Mouse (Mus musculus) thymus, postnatal 0 days (tissue): ENCODE measurements around the gene Pabpn1l. TPM values are rescaled to one million over a fixed set of nuclear protein-coding genes. Genes with fewer than 3 reads are reported as not detected.

Source experiments
- DNase-seq: peaks from one replicate; pipeline ENCODE4 v3.0.0-alpha.2; 2015; ENCODE audit warnings: low spot score
- polyA plus RNA-seq: library from polyadenylated mRNA; unstranded; fragments of >200 nt; fragmentation: Nextera tagmentation; extraction: Ambion mirVana; gene quantifications from 2 replicates; pipeline ENCODE4 v1.2.1, GENCODE M21; 2015

Gene Pabpn1l
- polyA plus RNA-seq, result 0.36 and 0.43 TPM in 2 replicates

DNA sequence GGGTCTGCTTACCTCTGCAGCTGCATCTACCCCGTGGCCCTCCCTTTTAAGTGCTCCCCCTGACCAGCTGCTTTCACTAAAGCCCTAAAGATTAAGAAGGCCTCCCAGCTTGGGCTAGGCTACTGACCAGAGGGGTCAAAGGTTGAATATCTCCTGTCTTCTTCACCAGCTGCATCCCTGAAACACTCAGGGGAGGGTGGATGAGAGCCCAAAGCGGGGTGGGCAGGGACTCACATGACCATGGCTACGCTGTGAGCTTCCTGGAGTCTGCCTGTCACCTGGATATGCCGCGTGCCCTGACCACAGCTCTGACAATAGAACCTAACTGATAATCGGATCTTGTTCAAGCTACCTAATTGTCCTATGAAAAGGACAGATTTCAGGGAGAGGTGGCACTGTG, at the start of gene Pabpn1l:
TSS of gene Pabpn1l (minus strand) at position 13 of the 400 bp plus-strand sequence.
- DNase-seq, result no peak

DNA sequence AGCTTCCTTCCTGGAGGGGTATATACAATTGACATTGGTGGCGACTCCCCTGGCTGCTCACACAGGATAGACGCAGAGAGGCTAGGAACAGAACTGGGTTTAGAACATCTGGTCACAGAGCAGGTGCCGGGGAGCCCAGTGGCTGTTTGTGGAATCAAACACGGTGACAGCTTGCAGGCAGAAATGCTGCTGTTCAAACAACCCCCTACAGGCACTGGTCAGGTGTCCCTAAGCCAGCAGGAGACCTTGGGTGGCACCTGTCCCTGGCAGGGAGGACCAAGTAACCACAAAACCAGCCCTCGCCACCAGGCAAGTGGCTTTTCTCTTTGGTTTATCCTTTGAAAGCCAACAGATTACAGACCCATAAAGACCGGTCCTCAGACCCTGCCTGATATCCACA, 49.4 kb upstream of the Pabpn1l start:
- DNase-seq, result no peak

DNA sequence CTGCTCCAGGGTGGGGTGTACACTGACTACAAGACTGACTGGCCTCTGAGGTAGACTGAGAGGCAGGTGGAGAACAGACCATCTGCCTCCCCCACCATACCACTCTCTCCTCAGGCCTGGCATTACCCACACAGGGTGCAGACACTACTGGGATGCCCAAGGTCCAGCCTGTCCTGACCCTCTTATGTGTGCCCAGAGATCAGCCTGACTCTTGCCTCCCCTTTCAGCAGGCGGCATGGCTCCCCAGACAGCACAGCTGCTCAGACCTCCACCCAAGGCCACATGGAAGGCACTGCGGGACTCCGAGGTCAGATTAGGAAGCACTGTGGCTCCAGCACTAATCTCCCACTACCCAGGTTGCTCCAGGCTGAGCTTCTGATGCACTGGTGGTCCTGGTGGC, 48.2 kb upstream of the Pabpn1l start:
- no peak for DNase-seq

DNA sequence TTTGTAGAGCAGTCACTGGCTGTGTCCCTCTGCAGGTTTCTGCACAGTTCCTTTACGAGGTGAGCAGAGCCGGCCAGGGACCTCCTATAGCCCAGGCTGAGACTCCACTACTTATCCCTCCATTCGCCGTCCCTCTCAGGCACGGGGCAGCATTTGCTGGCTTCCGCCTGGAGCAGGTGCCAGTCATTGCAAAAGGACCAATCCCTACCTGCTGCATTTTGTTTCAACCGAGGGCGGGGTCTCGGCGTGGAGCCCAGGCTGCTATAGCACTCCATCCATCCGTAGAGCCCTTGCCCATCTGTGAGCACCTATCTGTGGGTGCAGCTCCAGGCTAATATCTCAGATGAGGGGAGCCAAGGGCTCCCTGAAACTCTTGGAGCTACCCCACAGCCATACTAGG, 47.5 kb upstream of the Pabpn1l start:
- DNase-seq, result no peak

DNA sequence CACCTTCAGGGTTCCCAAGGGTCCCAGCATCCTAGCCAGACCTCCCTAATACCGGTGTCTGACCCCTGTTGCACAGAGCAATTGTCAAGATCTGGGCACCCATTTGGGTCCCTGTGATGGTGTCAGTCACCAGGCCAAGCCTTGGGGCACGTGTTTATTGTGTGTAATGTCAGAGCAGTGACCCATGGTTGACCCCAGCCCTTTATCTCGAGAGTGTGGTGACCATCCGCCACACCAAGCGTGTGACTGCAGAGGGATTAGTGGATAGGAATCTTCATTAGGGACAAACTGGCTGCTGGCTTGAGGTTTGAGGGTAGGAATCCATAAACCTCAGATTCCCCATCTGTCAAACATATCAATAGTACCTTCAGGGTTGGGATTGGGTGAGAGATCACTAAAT, 46.8 kb upstream of the Pabpn1l start:
- no peak for DNase-seq

DNA sequence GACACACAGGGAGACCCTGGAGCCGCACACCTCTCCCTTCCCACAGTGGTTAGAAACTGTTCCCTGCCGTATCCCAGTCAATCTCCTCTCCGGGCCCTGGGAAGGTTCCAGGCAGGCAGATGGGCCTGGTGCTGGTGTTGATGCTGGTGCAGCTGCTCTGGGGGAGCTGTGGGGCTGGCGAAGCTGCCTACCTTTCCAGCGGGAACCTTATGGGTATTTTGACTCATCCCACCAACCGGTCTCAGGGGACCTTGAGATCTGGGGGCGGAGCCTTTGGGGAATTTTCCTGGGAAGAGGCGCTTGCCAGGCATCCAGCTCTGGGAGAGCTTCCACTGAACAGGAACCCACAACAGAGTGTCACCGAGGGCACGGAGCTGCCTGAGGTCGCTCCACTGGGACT, 45.3 kb upstream of the Pabpn1l start:
- DNase-seq, result no peak

DNA sequence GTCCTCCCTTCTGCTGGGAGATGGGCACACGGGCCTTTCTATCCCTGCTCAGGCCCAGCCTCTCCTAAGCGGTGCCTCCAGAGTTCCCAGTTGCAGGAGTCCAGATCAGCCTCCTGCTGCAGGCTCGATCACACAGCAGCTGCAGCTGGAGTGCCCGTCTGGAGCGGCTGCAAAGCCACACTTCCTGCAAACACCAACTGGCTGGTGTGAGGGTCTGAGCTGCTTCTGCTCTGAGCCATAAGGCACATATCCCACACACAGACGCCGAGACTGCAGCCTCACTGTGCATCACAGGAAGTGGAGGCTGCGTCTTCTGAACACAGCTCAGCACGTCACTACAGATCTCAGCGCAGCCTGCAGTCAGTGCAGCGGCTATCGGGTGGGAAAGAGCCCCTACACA, 44.3 kb upstream of the Pabpn1l start:
- peak; percentile 80 for DNase-seq

DNA sequence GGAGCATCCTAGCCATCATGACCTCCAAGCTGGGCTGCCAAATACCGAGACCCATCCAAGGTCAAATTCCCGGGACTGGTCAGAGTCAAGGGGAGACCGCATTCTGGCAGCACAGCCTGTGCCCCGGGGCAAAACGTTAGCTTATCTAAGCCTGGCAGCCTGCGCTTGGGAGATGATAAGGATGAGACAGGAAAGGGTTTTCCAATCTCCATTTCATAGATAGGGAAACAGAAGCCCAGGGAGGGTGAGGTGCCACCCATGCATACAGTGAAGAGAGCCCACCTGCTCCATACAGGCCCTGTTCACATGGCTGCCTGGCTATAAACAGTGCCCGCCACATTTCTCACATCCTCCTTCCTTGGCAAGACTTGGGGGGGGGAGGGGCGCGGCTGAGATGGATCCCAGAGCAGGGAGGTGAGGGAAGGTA, 43.8 kb upstream of the Pabpn1l start:
- peak; percentile 36 for DNase-seq

DNA sequence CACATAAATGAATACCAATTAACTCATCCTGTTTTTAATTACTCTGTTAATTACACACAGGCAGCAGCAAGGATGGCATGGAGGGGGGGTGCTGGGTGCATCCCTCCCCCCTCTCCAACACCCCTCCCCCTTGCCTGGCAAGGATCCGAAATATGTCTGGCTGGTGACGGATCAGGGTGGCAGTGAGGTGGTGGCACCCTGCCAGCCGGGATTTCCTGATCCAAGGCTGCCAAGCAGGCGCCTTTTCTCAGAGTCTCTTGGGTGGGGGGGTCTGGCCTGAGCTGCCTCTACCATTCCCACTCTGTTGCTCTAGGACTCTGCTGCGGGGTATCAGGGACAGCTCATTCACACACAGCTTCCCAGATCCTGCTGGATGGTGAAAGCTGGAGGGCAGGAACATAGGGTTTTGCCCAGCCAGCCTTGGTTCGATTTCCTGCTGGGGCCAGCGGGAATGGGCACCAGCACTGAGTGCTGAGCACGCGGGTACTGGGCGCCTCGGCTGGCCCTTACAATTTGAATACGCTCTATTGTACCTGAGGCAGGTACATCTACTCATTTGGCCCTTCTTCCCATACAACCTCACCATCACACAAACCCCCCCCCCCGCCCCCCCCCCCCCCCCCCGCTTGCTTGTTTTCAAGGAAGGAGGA, 43.3 kb upstream of the Pabpn1l start:
- no peak for DNase-seq

DNA sequence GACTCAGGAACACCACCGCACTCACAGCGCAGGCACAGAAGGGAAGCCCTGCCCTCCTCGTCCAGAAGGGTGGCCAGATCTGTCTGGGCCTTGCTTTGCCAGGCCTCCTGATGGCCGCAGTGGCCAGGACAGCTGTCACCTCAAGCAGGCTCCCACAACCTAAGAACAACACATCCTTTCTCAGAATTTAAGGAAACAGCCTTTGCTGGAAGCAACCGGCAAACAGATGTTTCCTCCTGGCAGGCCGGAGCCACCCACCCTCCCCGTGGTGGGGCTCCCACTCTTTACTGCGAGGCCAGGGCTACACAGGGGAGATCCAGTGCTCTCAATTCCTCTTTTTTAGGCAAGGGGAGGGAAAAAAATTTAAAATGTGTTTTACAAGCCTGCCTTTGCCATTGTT, 42.7 kb upstream of the Pabpn1l start:
- no peak for DNase-seq

DNA sequence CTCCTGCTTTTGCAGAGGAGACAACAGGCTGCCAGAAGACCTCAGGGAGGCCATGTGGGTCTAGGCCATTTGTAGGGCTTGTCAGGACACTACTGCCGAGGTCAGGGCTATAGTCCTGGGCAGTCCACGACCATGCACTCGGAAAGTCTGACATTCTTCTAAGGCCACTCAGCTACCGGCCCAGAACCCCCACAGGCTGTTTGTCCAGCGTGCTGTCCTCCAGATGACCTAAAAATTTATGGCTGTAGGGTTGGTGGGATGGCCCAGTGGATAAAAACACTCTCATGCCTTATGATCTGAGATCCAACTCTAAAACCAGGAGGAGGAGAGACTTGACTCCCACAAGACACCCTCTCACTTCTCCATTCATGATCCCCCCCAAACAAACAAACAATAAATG, 41.1 kb upstream of the Pabpn1l start:
- DNase-seq, result no peak

DNA sequence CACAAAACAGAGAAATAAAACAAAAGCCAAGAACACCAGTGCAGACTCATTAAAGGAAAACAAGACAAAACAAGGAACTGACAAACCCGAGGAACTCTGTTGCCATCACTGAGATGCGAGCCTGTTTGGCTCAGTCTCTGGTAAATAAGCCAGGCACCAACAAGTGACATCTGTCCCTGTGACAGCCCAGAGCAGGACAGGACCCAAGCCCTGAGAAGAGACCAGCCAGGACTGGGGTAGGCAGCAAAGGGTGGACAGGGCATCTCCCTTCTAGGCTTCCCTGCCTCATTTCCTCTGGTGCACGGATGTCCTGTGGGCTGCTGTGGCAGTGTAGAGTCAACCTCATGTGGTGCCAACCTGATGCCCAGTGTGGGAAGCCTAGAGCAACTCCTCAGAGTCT, 40.6 kb upstream of the Pabpn1l start:
- no peak for DNase-seq

DNA sequence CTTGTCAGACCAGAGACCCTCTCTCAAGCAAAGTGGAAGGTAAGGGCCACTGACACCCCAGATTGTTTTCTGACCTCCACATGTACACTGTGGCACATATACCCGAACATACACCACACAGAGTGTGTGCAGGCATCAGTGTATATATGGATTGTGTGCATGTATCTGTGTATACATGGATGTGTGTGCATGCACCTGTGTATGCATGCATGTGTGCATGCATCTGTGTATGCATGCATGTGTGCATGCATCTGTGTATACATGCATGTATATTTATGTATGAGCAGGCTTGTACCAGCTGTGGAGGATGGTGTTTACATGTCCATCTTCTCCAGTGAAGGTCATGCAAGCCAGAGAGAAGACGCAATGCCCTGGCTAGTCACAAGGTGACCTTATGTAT, 39.4 kb upstream of the Pabpn1l start:
- no peak for DNase-seq

DNA sequence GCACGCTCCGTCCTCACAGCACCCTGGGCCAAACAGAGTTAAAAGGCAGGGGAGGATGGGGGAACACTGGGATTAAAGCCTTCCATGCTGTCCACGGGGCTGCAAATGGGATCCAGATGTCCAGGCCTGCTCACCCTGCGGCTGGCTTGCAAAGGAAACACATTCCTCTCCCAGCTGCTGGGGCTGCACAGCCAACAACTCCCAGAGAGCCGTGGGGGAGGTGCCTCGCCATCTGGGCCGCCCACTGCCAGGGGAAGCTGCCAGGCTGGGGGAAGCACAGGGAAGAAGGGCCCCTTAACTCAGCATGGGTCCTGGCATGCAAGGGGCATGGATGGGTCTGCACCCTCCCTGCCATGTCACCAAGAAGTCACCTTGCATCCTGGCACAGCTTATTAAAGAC, 38.6 kb upstream of the Pabpn1l start:
- DNase-seq, result no peak

DNA sequence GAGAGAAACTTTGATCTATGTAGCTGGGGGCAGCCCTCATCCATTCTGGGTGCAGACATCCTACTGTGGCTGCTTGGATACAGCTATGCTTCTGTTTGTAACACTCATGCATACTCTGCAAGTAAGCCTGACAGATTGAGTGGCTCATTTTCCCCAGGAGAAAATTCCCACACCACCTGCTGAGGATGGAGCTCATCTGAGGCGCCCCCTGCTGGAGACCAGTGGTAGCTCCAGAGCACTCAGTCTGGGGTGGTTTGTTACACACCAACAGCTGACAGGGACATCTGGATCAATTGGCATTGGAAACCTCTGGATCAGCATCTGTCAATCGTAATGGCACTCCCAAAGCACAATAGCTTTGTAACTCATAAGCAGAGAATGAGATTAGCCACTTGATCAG, 37.5 kb upstream of the Pabpn1l start:
- no peak for DNase-seq

DNA sequence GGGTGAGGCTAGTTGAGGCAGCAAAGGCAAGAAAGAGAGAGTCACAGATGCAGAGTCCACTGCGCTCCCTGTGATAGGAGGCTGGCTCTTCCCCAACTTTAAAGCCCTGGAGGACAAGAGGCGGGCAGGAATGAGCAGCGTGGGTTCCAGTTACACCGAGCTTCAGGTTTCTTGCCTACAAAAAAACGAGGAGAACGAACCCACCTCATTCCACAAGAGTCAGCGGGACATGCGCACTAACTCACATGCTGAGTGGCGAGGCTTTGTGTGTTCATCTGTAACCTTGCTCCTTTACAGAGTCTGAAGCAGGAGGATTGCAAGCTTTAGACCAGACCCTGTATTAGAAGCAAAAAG, 36.2 kb upstream of the Pabpn1l start:
- no peak for DNase-seq

DNA sequence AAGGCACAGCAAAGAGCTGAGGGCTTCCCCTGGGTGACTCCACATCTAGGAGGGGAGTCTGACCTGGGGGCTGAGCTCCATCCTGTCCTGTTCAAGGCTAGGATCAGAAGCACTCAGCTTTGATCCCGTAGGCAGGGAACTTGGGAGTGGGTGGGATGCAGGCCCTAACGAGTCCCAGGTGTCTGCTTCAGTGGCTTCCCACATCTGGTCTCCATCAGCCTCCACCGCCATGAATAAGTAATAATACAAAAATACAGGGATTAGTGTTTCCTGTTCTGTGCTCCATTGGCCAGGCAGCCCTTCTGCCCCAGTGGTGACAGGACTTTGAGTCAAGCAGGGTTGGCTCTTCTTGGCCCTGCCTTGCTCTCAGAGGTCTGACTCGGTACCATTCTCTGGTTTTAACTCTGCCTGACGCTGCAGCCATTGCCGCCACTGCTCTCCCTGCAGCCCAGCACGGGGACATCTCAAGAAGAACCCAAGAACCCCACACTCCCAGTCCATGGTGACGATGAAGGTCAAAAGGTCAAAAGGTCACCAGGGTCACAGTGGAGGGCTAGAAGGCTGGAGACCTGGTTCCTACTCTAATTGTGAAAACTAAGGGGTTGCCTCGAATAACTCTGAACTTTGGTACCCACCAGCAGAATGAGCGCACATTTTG, 35.7 kb upstream of the Pabpn1l start:
- DNase-seq, result no peak

DNA sequence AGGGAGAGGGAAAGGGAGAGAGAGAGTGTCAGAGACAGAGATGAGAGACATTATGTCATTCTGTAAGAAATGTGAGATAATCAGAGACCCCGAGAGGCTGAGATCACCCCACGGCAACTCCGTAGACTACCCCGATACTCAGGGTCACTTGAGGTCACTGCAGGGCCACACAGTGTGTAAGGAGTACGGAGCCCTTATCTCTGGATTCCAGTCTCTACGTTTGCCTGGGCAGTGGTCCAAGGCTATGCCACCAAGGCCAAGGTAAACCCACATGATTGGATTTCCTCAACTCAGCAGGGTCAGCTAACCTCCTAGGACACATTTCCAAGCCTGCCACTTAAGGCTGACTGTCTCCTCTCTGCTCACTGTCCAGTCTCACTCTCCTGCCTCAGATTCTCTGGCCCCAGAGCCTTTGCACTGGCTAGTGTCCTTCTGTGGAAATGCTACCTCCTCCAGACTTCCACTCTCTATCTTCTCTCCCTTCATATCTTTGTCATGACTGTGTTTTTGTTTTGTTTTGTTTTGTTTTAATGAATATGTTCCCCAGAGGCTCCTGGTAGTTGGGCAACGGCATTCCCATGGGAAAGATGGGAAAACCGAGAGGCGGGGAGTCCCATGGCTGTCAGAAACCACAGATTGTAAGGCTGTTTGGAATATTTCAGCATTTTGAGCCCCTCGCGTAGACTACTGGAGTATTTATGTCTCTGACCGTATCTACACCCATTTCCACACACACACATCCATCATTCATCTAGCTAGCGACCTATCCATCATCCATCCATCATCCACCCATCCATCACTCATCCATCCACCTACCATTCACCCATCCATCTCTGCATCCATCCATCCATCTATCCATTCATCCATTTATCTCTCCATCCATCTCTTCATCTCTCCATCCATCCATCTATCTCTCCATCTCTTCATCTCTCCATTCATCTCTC, 33.8 kb upstream of the Pabpn1l start:
- DNase-seq, result no peak

DNA sequence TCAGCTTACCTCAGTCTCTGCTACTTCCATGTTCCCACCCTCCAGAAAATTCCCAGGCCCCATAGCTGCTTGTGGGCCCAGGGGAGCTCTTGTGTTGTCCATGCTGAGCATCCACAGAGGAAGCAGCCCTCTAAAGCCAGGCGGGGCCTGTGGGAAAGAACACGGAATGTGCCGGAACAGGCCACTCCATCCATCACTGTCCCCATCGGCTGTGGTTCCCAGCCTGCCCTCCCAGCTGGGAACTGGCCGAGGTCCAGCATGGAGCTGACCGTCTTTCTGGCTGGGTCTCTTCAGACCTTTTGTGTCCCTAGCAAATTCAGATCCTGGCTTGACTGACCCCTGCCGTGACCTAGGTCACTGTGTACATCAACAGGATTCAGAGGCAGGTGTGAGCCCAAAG, 32.2 kb upstream of the Pabpn1l start:
- no peak for DNase-seq

DNA sequence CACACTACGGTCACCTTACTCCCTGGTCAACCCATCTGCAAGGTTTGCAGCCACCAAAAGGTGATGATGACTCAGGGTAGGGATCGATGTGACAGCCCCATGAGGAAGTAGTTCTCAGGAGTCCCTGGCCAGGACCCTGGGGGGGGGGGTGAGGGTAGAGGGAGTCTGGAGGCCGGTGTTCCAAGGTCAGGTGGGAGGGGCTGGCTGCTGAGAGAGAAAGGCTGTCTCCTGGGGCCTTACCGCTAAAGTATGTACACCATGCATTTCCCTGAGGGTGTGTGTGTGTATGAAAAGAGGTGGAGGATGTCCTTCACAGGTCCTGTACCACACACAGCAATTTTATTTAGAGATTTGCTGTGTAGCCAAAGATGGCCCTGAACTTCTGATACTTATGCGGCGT, 30.1 kb upstream of the Pabpn1l start:
- no peak for DNase-seq

DNA sequence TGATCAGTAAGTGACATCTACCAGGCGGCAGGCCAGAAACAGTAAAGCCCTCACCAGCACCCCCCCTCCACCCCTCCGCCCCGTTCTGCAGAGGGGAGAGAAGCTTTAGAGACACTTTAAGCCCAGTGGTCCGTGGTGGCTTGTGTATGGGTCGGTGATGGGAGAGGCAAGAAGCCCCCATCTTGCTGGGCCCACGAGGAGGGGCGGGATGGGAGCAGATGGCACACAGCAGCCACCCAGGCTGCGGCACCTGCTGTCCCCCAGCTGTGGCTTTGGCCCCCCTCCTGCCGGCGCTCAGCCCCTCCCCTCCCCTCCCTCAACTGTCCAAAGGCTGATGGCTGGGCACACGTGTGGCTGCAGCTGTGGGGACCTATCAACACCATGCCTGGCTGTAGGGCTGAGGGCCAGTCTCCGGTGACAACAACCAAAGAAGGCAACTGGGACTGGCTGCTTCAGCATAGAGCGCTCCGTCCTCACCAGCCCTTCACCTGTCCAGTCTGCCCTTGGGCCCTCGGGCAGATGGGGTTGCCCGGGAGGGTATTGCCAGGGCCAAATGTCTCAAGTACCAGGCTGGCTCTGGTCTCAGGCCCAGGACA, 28.9 kb upstream of the Pabpn1l start:
- DNase-seq, result no peak
